Mouse (Mus musculus) intestine, postnatal 0 days (tissue): ENCODE measurements around the gene Zc2hc1b. TPM values are rescaled to one million over a fixed set of nuclear protein-coding genes. Genes with fewer than 3 reads are reported as not detected.

Experiments
- ATAC-seq: fragments of 200-750 bp; cut with Nextera tagmentation; 2 replicates; pipeline ENCODE4 v1.8.0; 2017; ENCODE audit warnings: mild to moderate bottlenecking, moderate TSS enrichment, moderate library complexity
- H3K27ac ChIP-seq: fragments of 300-500 bp; sonication (generic); 2 replicates; pipeline ENCODE4 v1.5.1; 2014; ENCODE audit warnings: mild to moderate bottlenecking, low read depth, low read length, moderate library complexity
- H3K27me3 ChIP-seq: fragments of 300-500 bp; sonication (generic); replicated peaks from 2 replicates; pipeline ENCODE4 v1.6.1; 2014; ENCODE audit warnings: low read length, mixed read lengths; ENCODE audit not compliant: control insufficient read depth, insufficient read depth
- H3K36me3 ChIP-seq: fragments of 300-500 bp; sonication (generic); 2 replicates; pipeline ENCODE4 v1.6.1; 2014; ENCODE audit warnings: mild to moderate bottlenecking, moderate library complexity; ENCODE audit not compliant: control insufficient read depth, insufficient read depth
- H3K4me1 ChIP-seq: fragments of 300-500 bp; sonication (generic); replicated peaks from 2 replicates; pipeline ENCODE4 v1.6.1; 2014; ENCODE audit warnings: antibody characterized with exemption, low read length, mixed read lengths; ENCODE audit not compliant: control insufficient read depth, insufficient read depth
- H3K4me2 ChIP-seq: fragments of 300-500 bp; sonication (generic); replicated peaks from 2 replicates; pipeline ENCODE4 v1.6.1; 2014; ENCODE audit warnings: low read depth, mild to moderate bottlenecking, moderate library complexity
- H3K4me3 ChIP-seq: fragments of 300-500 bp; sonication (generic); 2 replicates; pipeline ENCODE4 v1.5.1; 2014; ENCODE audit warnings: low read depth, low read length
- H3K9ac ChIP-seq: fragments of 300-500 bp; sonication (generic); 2 replicates; pipeline ENCODE4 v1.6.1; 2014; ENCODE audit warnings: mild to moderate bottlenecking, low read depth, low read length
- H3K9me3 ChIP-seq: fragments of 300-500 bp; sonication (generic); 2 replicates; pipeline ENCODE4 v1.6.1; 2016; ENCODE audit warnings: mixed run types; ENCODE audit not compliant: control insufficient read depth
- CTCF ChIP-seq: sonication (generic); IDR thresholded peaks from 2 replicates; pipeline ENCODE4 v1.5.1; 2016; ENCODE audit warnings: low read depth, mild to moderate bottlenecking, control low read depth, antibody characterized with exemption, moderate library complexity
- WGBS: fragments of 180-500 bp; shearing (Covaris S2); extraction: QIAGEN DNeasy Blood & Tissue Kit; methylation state at CpG from one replicate; pipeline ENCODE4 v1.1.7; 2014; 5-methylcytosine and 5-hydroxymethylcytosine counted together
- polyA plus RNA-seq: library from polyadenylated mRNA; unstranded; fragments of >200 nt; fragmentation: Nextera tagmentation; extraction: Ambion mirVana; gene quantifications from 2 replicates; pipeline ENCODE4 v1.2.1, GENCODE M21; 2015

The Zc2hc1b gene
- polyA plus RNA-seq, 1 experiment from 2014 or later, result not detected

GRCm38 (mm10) chr10:13113641-13114040 is 64.2 kb downstream of the Zc2hc1b start:
- no peak overlapping the region for H3K27ac ChIP-seq

GRCm38 (mm10) chr10:13112849-13113248 is 65.0 kb downstream of the Zc2hc1b start:
- Histone ChIP-seq H3K27me3 (no peaks in the 10 kb centered on the region), H3K4me3 (no peak overlapping the region), H3K9ac (no peak overlapping the region), H3K4me1 (peaks cover 5% of the 10 kb centered on the region), H3K9me3 (no peaks in the 10 kb centered on the region), H3K4me2 (no peak overlapping the region), H3K27ac (no peak overlapping the region), H3K36me3 (peaks cover 7% of the 10 kb centered on the region; the same call in 1 of the 2 replicates)
- TF ChIP-seq CTCF, result no peak
- ATAC-seq, result no peak
- WGBS, result 54% methylated on average over 3 of the region's 3 CpGs

More at GRCm38 (mm10) chr10:13113641-13114040, 64.2 kb downstream of the Zc2hc1b start:
- no peak overlapping the region for H3K4me3 ChIP-seq
- peaks cover 7% of the 10 kb centered on the region; the same call in 1 of the 2 replicates for H3K36me3 ChIP-seq
- no peak overlapping the region for H3K4me2 ChIP-seq
- no peaks in the 10 kb centered on the region for H3K9me3 ChIP-seq
- ATAC-seq, result no peak
- 86% methylated on average over 4 of the region's 4 CpGs for WGBS
- TF ChIP-seq CTCF, result no peak
- peaks cover 5% of the 10 kb centered on the region for H3K4me1 ChIP-seq
- H3K9ac ChIP-seq, result no peak overlapping the region
- H3K27me3 ChIP-seq, result no peaks in the 10 kb centered on the region

DNA sequence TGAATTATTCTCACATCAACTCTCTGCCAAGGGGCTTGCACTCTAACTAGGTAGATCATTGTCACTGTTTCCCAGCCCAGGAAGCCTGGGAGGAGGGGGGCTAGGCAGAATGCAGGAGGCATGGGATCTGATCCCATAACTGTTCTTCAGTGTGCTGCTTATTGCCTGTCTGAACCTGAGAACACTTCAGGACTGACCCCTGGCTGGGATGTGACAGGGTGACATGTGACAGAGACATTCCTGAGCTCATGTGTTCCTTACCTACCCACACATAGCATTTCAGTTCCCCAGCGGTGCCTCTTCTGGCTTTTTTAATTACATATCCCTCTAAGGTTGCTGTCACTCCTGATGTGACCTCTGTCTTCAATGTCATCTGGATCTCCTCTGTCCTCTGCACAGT is 68.0 kb downstream of the Zc2hc1b start:
- no peak overlapping the region for H3K4me2 ChIP-seq
- H3K27ac ChIP-seq, result no peak overlapping the region
- ATAC-seq, result no peak; the same call in 1 of the 2 replicates
- no peak overlapping the region for H3K4me3 ChIP-seq
- peaks cover 7% of the 10 kb centered on the region; the same call in 1 of the 2 replicates for H3K36me3 ChIP-seq
- H3K9ac ChIP-seq, result no peak overlapping the region
- no peaks in the 10 kb centered on the region for H3K27me3 ChIP-seq
- H3K4me1 ChIP-seq, result no peaks in the 10 kb centered on the region
- no peaks in the 10 kb centered on the region for H3K9me3 ChIP-seq
- no peak for TF ChIP-seq CTCF
- 74% methylated on average over 1 of the region's 1 CpGs for WGBS

- 42% methylated on average over 4 of the region's 4 CpGs for WGBS
- no peaks in the 10 kb centered on the region for H3K4me1 ChIP-seq
- peaks cover 7% of the 10 kb centered on the region; the same call in 1 of the 2 replicates for H3K36me3 ChIP-seq
- ATAC-seq, result no peak
- H3K4me2 ChIP-seq, result no peak overlapping the region
- H3K27me3 ChIP-seq, result no peaks in the 10 kb centered on the region
- no peak for TF ChIP-seq CTCF
- H3K4me3 ChIP-seq, result no peak overlapping the region
- H3K9me3 ChIP-seq, result no peaks in the 10 kb centered on the region
- no peak overlapping the region for H3K27ac ChIP-seq
- H3K9ac ChIP-seq, result no peak overlapping the region
Observed at GRCm38 (mm10) chr10:13108847-13109246, 69.0 kb downstream of the Zc2hc1b start.

DNA sequence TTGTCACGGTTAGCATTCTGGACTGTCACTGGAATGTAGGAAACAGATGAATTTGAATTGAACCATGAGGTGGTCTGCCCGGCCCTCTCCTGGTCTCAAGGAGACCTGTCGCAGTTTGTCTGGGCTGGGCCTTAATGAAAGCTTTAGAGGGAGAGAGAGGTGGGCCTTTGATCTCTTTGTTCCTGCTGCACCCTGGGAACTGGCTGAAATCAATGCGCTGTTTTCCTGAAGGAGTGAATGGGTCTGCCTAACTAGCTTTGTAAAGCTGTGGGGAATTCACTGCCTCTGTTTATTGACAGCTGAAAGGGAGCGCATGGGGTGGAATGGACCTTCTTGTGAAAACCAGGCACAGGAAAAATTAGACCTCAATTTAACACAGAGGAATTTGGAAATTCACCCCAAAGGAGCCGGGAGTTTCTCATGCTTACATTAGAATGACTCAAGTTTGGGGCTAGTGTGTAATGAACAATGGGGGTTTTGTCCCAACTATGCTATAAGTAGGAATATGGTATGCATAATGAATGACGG is 69.7 kb downstream of the Zc2hc1b start:
- Histone ChIP-seq H3K4me3 (no peak overlapping the region), H3K27me3 (no peaks in the 10 kb centered on the region), H3K4me1 (no peaks in the 10 kb centered on the region), H3K9me3 (no peaks in the 10 kb centered on the region), H3K9ac (no peak overlapping the region), H3K4me2 (no peak overlapping the region; the same call in 1 of the 2 replicates), H3K36me3 (peaks cover 7% of the 10 kb centered on the region; the same call in 1 of the 2 replicates), H3K27ac (no peak overlapping the region)
- WGBS, result 54% methylated on average over 7 of the region's 7 CpGs
- TF ChIP-seq CTCF, result no peak
- no peak for ATAC-seq

- no peaks in the 10 kb centered on the region for H3K27me3 ChIP-seq
- H3K4me3 ChIP-seq, result no peak overlapping the region
- no peaks in the 10 kb centered on the region for H3K9me3 ChIP-seq
- no peak for ATAC-seq
- WGBS, result 68% methylated on average over 9 of the region's 9 CpGs
- no peaks in the 10 kb centered on the region for H3K4me1 ChIP-seq
- no peaks in the 10 kb centered on the region for H3K36me3 ChIP-seq
- no peak overlapping the region for H3K27ac ChIP-seq
- H3K4me2 ChIP-seq, result no peak overlapping the region
- H3K9ac ChIP-seq, result no peak overlapping the region
- TF ChIP-seq CTCF, result no peak
Observed at GRCm38 (mm10) chr10:13106909-13107624, 70.8 kb downstream of the Zc2hc1b start.
